Mouse (Mus musculus) erythroblast, embryonic 14.5 days (primary cell): ENCODE data around the gene Dicer1.

ENCODE experiments used
- GATA1 ChIP-seq: IDR thresholded peaks from 2 replicates; pipeline ENCODE4 v1.6.1; 2012; ENCODE audit warnings: low read length, inconsistent platforms, mixed read lengths
- TAL1 ChIP-seq: IDR thresholded peaks from 3 replicates; pipeline ENCODE4 v1.6.1; 2012; ENCODE audit warnings: low read length, inconsistent platforms, mixed read lengths

DNA sequence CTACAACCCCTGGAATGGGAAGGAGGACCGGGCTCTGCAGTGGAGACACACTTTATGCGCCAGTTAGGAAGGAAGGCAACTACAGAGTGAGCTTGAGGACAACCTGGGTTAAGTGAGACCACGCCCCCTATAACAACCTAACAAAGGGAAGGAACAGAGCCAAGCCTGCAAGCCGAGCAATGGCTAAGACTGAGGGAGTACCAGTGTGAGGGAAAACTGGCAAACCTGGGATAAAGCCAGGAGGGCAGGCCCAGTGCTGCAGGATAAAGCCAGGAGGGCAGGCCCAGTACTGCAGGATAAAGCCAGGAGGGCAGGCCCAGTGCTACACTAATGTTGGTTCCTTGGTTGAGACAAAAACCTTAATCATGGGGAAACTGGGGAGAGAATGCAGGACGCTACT lies 32.8 kb downstream of the Dicer1 start:
- TF ChIP-seq GATA1, result no peak
- TF ChIP-seq TAL1, result no peak
